Mouse (Mus musculus): ENCODE results near the gene Plcd3. TPM values are rescaled to one million over a fixed set of nuclear protein-coding genes. Genes with fewer than 3 reads are reported as not detected.

The Plcd3 gene
- polyA plus RNA-seq, 1 experiment from 2014 or later, result 0.90 TPM

DNA sequence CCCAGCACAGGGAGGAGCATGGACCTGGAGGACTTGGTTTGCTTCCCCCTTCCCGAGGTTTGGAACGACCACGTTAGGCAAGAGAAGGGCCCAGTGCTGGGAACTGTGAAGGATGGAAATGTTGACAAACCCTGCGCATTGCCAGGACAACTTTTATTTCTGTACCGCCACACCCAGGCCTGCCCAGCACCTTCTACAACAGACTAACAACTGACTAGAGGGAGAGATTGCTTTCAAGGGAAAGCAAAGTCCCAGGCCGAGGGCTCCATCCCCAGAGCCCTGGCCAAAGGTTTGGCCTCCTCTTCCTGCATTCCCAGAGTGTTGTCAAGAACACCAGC, 39.3 kb upstream of the Plcd3 start:
- Histone ChIP-seq H3K4me1 (ENCODE audit: control insufficient read depth, insufficient read depth, low read length) (peaks cover 3% of the 10 kb centered on the region), H3K27me3 (ENCODE audit: control insufficient read depth, insufficient read depth, low read length) (no peaks in the 10 kb centered on the region), H3K36me3 (ENCODE audit: control insufficient read depth, insufficient read depth, low read length) (no peaks in the 10 kb centered on the region), H3K4me3 (ENCODE audit: low read depth, low read length) (no peak overlapping the region), H3K27ac (ENCODE audit: low read depth, low read length) (no peak overlapping the region), H3K9me3 (ENCODE audit: control insufficient read depth, low read length) (no peaks in the 10 kb centered on the region), H3K4me2 (ENCODE audit: low read depth) (no peak overlapping the region), H3K9ac (ENCODE audit: low read length) (no peak overlapping the region)
- ATAC-seq (ENCODE audit: insufficient read depth, low FRiP score, low TSS enrichment) (no peak), DNase-seq (ENCODE audit: low spot score) (no peak)
- WGBS, result 58% methylated on average over 6 of the region's 6 CpGs

DNA sequence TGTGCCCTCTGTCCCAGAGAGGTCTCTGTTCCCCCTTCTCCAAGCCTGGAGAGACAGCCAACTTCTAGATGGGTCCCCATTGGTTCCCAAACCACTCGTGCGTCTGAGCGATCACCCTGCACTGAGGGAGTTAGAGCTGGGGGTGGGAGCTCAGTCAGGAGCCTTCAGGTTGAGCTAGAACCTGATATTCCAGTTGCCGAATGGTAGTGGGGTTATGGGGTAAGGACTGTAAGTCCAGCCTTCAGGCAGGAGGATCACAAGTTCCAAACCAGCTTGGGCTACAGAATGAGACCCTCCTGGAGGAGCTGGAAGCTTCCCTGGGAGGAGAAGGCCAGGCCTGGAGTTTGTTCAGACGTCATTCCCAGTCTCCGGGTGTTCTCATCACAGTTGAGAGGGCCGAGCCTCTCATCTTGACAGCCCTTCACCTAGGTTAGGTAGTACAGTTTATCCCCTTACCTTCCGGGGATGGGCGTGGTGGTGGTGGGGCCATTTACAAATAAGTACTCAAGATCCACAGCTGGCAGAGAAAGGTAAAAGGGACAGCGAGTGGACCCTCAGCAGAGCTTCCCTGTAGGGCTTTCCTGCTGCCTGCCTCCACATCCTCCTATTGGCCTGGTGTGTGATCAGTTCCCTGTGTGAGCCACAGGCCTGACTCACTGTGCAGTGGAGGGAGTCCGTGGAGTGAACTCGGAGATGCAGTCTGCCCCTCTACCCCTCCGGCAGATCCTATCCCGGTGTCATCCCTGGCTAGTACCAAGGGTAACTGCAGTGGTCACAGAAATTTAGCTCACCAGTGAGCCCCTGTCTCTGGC, 38.7 kb upstream of the Plcd3 start:
- DNase-seq (ENCODE audit: low spot score), result no peak
- ATAC-seq (ENCODE audit: insufficient read depth, low FRiP score, low TSS enrichment), result no peak
- Histone ChIP-seq H3K36me3 (ENCODE audit: control insufficient read depth, insufficient read depth, low read length) (no peaks in the 10 kb centered on the region), H3K27ac (ENCODE audit: low read depth, low read length) (no peak overlapping the region), H3K4me3 (ENCODE audit: low read depth, low read length) (no peak overlapping the region), H3K27me3 (ENCODE audit: control insufficient read depth, insufficient read depth, low read length) (no peaks in the 10 kb centered on the region), H3K4me2 (ENCODE audit: low read depth) (no peak overlapping the region), H3K4me1 (ENCODE audit: control insufficient read depth, insufficient read depth, low read length) (peaks cover 3% of the 10 kb centered on the region), H3K9ac (ENCODE audit: low read length) (no peak overlapping the region; the same call in 1 of the 2 replicates), H3K9me3 (ENCODE audit: control insufficient read depth, low read length) (no peaks in the 10 kb centered on the region)
- 84% methylated on average over 14 of the region's 14 CpGs for WGBS

DNA sequence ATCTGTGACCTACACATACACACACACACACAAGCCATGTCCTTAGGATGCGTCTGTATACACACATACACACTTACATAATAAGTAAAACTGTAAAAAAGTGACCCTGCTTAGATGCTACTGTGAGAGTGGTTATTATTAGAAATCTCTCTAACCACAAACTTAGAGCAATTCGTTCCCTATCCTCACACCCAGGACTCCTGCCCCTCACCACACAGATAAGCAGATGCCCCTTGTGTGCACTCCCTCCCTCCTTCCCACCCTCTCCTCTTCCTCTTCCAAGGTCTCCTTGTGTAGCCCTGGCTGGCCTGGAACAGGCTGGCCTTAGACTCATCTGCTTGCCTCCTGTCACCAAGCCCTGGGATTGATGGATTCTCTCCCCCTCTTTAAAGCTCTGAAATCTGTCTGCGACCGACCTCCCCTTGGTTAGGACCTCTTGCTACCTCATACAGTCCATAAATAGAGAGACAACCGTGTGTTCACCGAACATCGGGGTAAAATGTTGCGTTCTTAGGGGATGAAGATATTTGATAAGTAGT, 34.6 kb upstream of the Plcd3 start:
- Histone ChIP-seq H3K9me3 (ENCODE audit: control insufficient read depth, low read length) (no peaks in the 10 kb centered on the region), H3K27ac (ENCODE audit: low read depth, low read length) (no peak overlapping the region), H3K4me3 (ENCODE audit: low read depth, low read length) (no peak overlapping the region), H3K27me3 (ENCODE audit: control insufficient read depth, insufficient read depth, low read length) (no peaks in the 10 kb centered on the region), H3K9ac (ENCODE audit: low read length) (no peak overlapping the region), H3K36me3 (ENCODE audit: control insufficient read depth, insufficient read depth, low read length) (no peaks in the 10 kb centered on the region), H3K4me2 (ENCODE audit: low read depth) (no peak overlapping the region), H3K4me1 (ENCODE audit: control insufficient read depth, insufficient read depth, low read length) (peaks cover 10% of the 10 kb centered on the region; the same call in 1 of the 2 replicates)
- no peak for ATAC-seq (ENCODE audit: insufficient read depth, low FRiP score, low TSS enrichment)
- WGBS, result 86% methylated on average over 8 of the region's 8 CpGs
- no peak for DNase-seq (ENCODE audit: low spot score)

GRCm38 (mm10) chr11:103134221-103134620, 32.8 kb upstream of the Plcd3 start:
- H3K9ac ChIP-seq (ENCODE audit: low read length), result no peak overlapping the region
- ATAC-seq (ENCODE audit: insufficient read depth, low FRiP score, low TSS enrichment) (no peak), DNase-seq (ENCODE audit: low spot score) (no peak)
- H3K4me3 ChIP-seq (ENCODE audit: low read depth, low read length), result no peak overlapping the region
- H3K27me3 ChIP-seq (ENCODE audit: control insufficient read depth, insufficient read depth, low read length), result no peaks in the 10 kb centered on the region
- no peak overlapping the region for H3K4me2 ChIP-seq (ENCODE audit: low read depth)
- no peaks in the 10 kb centered on the region for H3K36me3 ChIP-seq (ENCODE audit: control insufficient read depth, insufficient read depth, low read length)
- no peak overlapping the region for H3K27ac ChIP-seq (ENCODE audit: low read depth, low read length)
- H3K4me1 ChIP-seq (ENCODE audit: control insufficient read depth, insufficient read depth, low read length), result peaks cover 11% of the 10 kb centered on the region; the same call in 1 of the 2 replicates
- 82% methylated on average over 3 of the region's 3 CpGs for WGBS
- H3K9me3 ChIP-seq (ENCODE audit: control insufficient read depth, low read length), result no peaks in the 10 kb centered on the region

DNA sequence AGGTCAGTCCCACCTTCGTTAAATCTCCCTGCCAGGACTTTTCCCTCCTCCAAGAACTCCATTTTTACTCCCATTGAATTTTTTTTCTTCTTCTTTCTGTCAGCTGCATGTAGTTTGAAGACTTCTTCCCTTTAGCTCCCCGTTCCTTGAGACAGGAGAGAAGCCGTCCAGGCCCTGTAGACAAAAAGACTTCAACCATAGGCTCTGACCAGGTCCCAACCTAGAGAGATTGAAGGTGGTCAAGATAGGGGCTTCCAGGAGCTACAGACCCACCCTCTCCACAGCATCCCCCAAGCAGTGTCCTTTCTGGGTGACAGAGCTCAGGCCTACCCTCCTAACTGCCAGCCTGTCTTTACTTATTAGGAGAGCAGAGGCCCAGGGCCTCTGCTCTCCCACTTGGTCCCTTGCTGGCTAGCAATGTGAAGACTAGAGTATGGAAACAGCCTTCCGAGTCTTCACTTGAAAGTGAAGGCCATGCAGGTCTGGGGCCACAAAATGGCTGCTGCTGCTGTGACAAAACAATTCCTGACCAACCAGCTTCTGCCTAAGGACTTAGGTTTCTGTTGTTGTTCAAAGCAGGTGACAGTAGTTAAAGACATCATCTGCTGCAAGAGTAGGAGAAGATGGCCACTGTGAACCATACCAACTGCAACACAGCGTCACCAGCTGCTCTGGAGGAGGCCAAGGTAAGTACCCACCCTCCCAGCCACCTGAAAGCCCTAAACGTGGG, 32.2 kb upstream of the Plcd3 start:
- no peak overlapping the region; the same call in 1 of the 2 replicates for H3K27ac ChIP-seq (ENCODE audit: low read depth, low read length)
- H3K4me2 ChIP-seq (ENCODE audit: low read depth), result peak overlapping the region; percentile 31
- H3K4me1 ChIP-seq (ENCODE audit: control insufficient read depth, insufficient read depth, low read length), result peaks cover 11% of the 10 kb centered on the region; the same call in 1 of the 2 replicates
- H3K9ac ChIP-seq (ENCODE audit: low read length), result peak overlapping the region; percentile 49
- DNase-seq (ENCODE audit: low spot score), result no peak
- ATAC-seq (ENCODE audit: insufficient read depth, low FRiP score, low TSS enrichment), result no peak
- WGBS, result 60% methylated on average over 6 of the region's 6 CpGs
- no peaks in the 10 kb centered on the region for H3K9me3 ChIP-seq (ENCODE audit: control insufficient read depth, low read length)
- H3K27me3 ChIP-seq (ENCODE audit: control insufficient read depth, insufficient read depth, low read length), result no peaks in the 10 kb centered on the region
- peak overlapping the region; percentile 12; the same call in 1 of the 2 replicates for H3K4me3 ChIP-seq (ENCODE audit: low read depth, low read length)
- H3K36me3 ChIP-seq (ENCODE audit: control insufficient read depth, insufficient read depth, low read length), result no peaks in the 10 kb centered on the region

GRCm38 (mm10) chr11:103132576-103133455, 31.4 kb upstream of the Plcd3 start:
- DNase-seq (ENCODE audit: low spot score), result peak; percentile 100
- no peaks in the 10 kb centered on the region for H3K27me3 ChIP-seq (ENCODE audit: control insufficient read depth, insufficient read depth, low read length)
- no peaks in the 10 kb centered on the region for H3K36me3 ChIP-seq (ENCODE audit: control insufficient read depth, insufficient read depth, low read length)
- peak; percentile 92 for ATAC-seq (ENCODE audit: insufficient read depth, low FRiP score, low TSS enrichment)
- H3K27ac ChIP-seq (ENCODE audit: low read depth, low read length), result peak overlapping the region; percentile 92
- peak overlapping the region; percentile 90 for H3K4me3 ChIP-seq (ENCODE audit: low read depth, low read length)
- peak overlapping the region; percentile 83 for H3K4me2 ChIP-seq (ENCODE audit: low read depth)
- no peaks in the 10 kb centered on the region for H3K9me3 ChIP-seq (ENCODE audit: control insufficient read depth, low read length)
- under 1% methylated on average over 46 of the region's 58 CpGs for WGBS
- H3K9ac ChIP-seq (ENCODE audit: low read length), result peak overlapping the region; percentile 99
- H3K4me1 ChIP-seq (ENCODE audit: control insufficient read depth, insufficient read depth, low read length), result peaks cover 11% of the 10 kb centered on the region; the same call in 1 of the 2 replicates

DNA sequence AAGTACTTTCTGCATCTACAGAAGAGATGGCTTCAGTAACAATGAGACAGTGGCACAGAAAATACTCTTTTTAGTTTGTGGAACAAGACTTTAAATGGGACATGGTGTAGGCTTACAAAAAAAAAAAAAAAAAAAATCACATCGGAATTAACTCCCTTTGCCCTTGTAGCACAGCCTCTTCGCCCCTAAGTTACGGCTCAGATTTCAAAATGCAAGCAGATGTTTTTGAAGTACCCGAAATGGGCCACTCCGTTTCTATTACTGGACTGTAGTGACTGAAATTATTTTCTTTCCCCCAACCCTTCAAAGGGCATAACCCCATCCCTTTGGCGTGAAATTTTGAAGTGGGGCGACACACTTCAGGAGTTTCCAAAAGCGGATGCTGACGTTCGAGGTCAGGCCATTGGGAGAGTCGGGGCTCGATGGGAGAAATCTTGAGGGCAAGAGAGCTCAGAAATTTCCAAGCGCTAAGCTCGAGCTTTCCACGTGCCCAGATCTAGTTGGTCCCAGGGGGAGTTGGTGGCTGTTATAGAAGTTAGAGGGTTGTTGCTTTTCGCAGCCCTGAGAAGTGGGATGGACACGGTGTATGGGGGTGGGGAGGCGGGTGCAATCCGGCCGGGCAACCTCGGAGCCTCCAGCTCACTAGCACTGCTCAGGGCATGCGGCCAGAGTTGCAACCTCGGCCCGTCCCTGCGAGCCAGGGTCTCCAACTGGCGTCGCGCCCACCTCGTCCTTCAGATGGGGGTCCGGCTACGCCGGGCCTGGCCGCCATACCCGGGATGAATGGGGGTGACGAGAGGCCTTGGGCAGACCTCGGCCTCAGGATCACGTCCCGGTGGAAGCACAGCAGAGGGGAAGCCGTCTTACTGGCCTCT, 30.5 kb upstream of the Plcd3 start, which contains the start of gene Hexim2:
TSS of gene Hexim2 (plus strand) at position 729 of the 875 bp plus-strand sequence.
- Histone ChIP-seq H3K9me3 (ENCODE audit: control insufficient read depth, low read length) (no peaks in the 10 kb centered on the region), H3K9ac (ENCODE audit: low read length) (peak within 1 kb of the TSS; percentile 99), H3K36me3 (ENCODE audit: control insufficient read depth, insufficient read depth, low read length) (no peaks in the 10 kb centered on the region), H3K27me3 (ENCODE audit: control insufficient read depth, insufficient read depth, low read length) (no peaks in the 10 kb centered on the region), H3K4me2 (ENCODE audit: low read depth) (peak within 1 kb of the TSS; percentile 83), H3K4me3 (ENCODE audit: low read depth, low read length) (peak within 1 kb of the TSS; percentile 90), H3K4me1 (ENCODE audit: control insufficient read depth, insufficient read depth, low read length) (peaks cover 11% of the 10 kb centered on the region; the same call in 1 of the 2 replicates), H3K27ac (ENCODE audit: low read depth, low read length) (peak within 1 kb of the TSS; percentile 92)
- ATAC-seq (ENCODE audit: insufficient read depth, low FRiP score, low TSS enrichment) (peak; percentile 63), DNase-seq (ENCODE audit: low spot score) (peak; percentile 69)
- WGBS, result under 1% methylated on average over 39 of the region's 39 CpGs
